Mouse (Mus musculus): Measurements from ENCODE around the gene Gipc2.

DNA sequence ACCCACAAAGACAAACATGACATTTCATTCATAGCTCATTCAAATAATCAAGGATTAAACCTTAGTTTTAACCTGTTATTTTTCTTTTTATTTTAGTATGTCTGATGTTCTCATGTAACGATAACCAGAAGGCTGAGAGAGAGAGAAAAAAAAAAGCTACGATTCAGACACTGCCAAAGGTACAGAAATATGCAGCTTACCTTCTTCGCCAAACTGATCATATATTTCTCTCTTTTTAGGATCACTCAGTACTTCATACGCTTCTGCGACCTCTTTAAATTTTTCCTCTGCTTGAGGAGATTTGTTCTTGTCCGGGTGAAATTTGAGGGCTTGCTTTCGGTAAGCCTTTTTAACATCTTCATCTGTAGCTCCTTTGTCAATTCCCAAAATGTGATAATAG lies 27.1 kb upstream of the Gipc2 start:
- no peak for TF ChIP-seq POLR2A (IDR thresholded peaks at IDR 0.05; ENCODE audit: borderline replicate concordance, low read depth, low read length)
- TF ChIP-seq CTCF (IDR thresholded peaks at IDR 0.05; ENCODE audit: low read depth, low read length) = no peak

Measured in bone marrow macrophage, adult 2 months (primary cell).